Mouse (Mus musculus) limb, embryonic 12.5 days (tissue): ENCODE data around the gene Fam161a. TPM values are rescaled to one million over a fixed set of nuclear protein-coding genes. Genes with fewer than 3 reads are reported as not detected.

Experiments
- ATAC-seq: fragments of 200-750 bp; cut with Nextera tagmentation; 2 replicates; pipeline ENCODE4 v1.8.0; 2017; ENCODE audit warnings: low read depth, moderate TSS enrichment; ENCODE audit not compliant: insufficient number of reproducible peaks, insufficient read depth, low FRiP score, low TSS enrichment
- H3K27ac ChIP-seq: fragments of 300-500 bp; sonication (generic); 2 replicates; pipeline ENCODE4 v1.5.1; 2016; ENCODE audit warnings: mild to moderate bottlenecking, moderate library complexity
- H3K27me3 ChIP-seq: fragments of 300-500 bp; sonication (generic); 2 replicates; pipeline ENCODE4 v1.6.1; 2016; ENCODE audit warnings: mild to moderate bottlenecking, moderate library complexity
- H3K36me3 ChIP-seq: fragments of 300-500 bp; sonication (generic); 2 replicates; pipeline ENCODE4 v1.6.1; 2016; ENCODE audit warnings: mild to moderate bottlenecking, moderate library complexity
- H3K4me1 ChIP-seq: fragments of 300-500 bp; sonication (generic); replicated peaks from 2 replicates; pipeline ENCODE4 v1.6.1; 2016
- H3K4me2 ChIP-seq: fragments of 300-500 bp; sonication (generic); 2 replicates; pipeline ENCODE4 v1.6.1; 2016; ENCODE audit warnings: mild to moderate bottlenecking, moderate library complexity
- H3K4me3 ChIP-seq: fragments of 300-500 bp; sonication (generic); replicated peaks from 2 replicates; pipeline ENCODE4 v1.5.1; 2016; ENCODE audit warnings: mild to moderate bottlenecking
- H3K9ac ChIP-seq: fragments of 300-500 bp; sonication (generic); replicated peaks from 2 replicates; pipeline ENCODE4 v1.6.1; 2016; ENCODE audit warnings: mild to moderate bottlenecking, moderate library complexity
- H3K9me3 ChIP-seq: fragments of 300-500 bp; sonication (generic); 2 replicates; pipeline ENCODE4 v1.6.1; 2016; ENCODE audit warnings: mild to moderate bottlenecking, moderate library complexity
- WGBS: fragments of 180-500 bp; shearing (Covaris S2); methylation state at CpG from one replicate; pipeline ENCODE4 v1.1.7; 2016; 5-methylcytosine and 5-hydroxymethylcytosine counted together
- polyA plus RNA-seq: library from polyadenylated mRNA; unstranded; fragments of >200 nt; fragmentation: Nextera tagmentation; extraction: Ambion mirVana; gene quantifications from 2 replicates; pipeline ENCODE4 v1.2.1, GENCODE M21; 2016

The Fam161a gene
- polyA plus RNA-seq, 1 experiment from 2014 or later, result 2.3 TPM

GRCm38 (mm10) chr11:22978215-22978614, 29.1 kb upstream of the Fam161a start:
- Histone ChIP-seq H3K9me3 (peaks cover 9% of the 10 kb centered on the region), H3K4me1 (peaks cover 31% of the 10 kb centered on the region), H3K4me3 (no peak overlapping the region), H3K36me3 (peaks cover 39% of the 10 kb centered on the region), H3K9ac (no peak overlapping the region), H3K4me2 (no peak overlapping the region), H3K27ac (no peak overlapping the region), H3K27me3 (no peaks in the 10 kb centered on the region)
- no peak for ATAC-seq
- 90% methylated on average over 3 of the region's 3 CpGs for WGBS

- ATAC-seq, result no peak
Measured at GRCm38 (mm10) chr11:22978711-22979110, 28.6 kb upstream of the Fam161a start.

GRCm38 (mm10) chr11:22979221-22979620, 28.1 kb upstream of the Fam161a start:
- no peak for ATAC-seq
- Histone ChIP-seq H3K27me3 (no peaks in the 10 kb centered on the region), H3K4me2 (no peak overlapping the region), H3K9me3 (no peaks in the 10 kb centered on the region), H3K36me3 (peaks cover 29% of the 10 kb centered on the region), H3K4me1 (peaks cover 26% of the 10 kb centered on the region), H3K4me3 (no peak overlapping the region), H3K9ac (no peak overlapping the region), H3K27ac (no peak overlapping the region)
- WGBS, result 87% methylated on average over 1 of the region's 1 CpGs

More at GRCm38 (mm10) chr11:22978711-22979110, 28.6 kb upstream of the Fam161a start:
- Histone ChIP-seq H3K36me3 (peaks cover 34% of the 10 kb centered on the region), H3K9ac (no peak overlapping the region), H3K9me3 (peaks cover 4% of the 10 kb centered on the region), H3K27me3 (no peaks in the 10 kb centered on the region), H3K4me1 (peaks cover 31% of the 10 kb centered on the region), H3K4me2 (no peak overlapping the region), H3K4me3 (no peak overlapping the region), H3K27ac (no peak overlapping the region)
- WGBS, result 56% methylated on average over 1 of the region's 1 CpGs

- Histone ChIP-seq H3K4me2 (peak overlapping the region; percentile 74), H3K9me3 (no peaks in the 10 kb centered on the region), H3K9ac (peak overlapping the region; percentile 73), H3K4me3 (peak overlapping the region; percentile 67), H3K36me3 (peaks cover 23% of the 10 kb centered on the region), H3K27me3 (no peaks in the 10 kb centered on the region), H3K4me1 (peaks cover 14% of the 10 kb centered on the region), H3K27ac (no peak overlapping the region)
- ATAC-seq, result no peak
- WGBS, result 41% methylated on average over 4 of the region's 4 CpGs
Measured at GRCm38 (mm10) chr11:22981041-22981440, 26.3 kb upstream of the Fam161a start.

- WGBS, result 3% methylated on average over 12 of the region's 12 CpGs
- peaks cover 19% of the 10 kb centered on the region for H3K36me3 ChIP-seq
- H3K27me3 ChIP-seq, result no peaks in the 10 kb centered on the region
- peak overlapping the region; percentile 67 for H3K4me3 ChIP-seq
- H3K4me1 ChIP-seq, result peaks cover 9% of the 10 kb centered on the region
- peak overlapping the region; percentile 73 for H3K9ac ChIP-seq
- ATAC-seq, result peak; percentile 57
- H3K4me2 ChIP-seq, result peak overlapping the region; percentile 74
- no peaks in the 10 kb centered on the region for H3K9me3 ChIP-seq
- peak overlapping the region; percentile 97 for H3K27ac ChIP-seq
Measured at GRCm38 (mm10) chr11:22981543-22981950, 25.8 kb upstream of the Fam161a start.

GRCm38 (mm10) chr11:22981984-22982757, 25.2 kb upstream of the Fam161a start, which contains the start of the genes Gm28048 and Commd1:
Gm28048 (minus strand) TSS chr11:22982090.
Commd1 (minus strand) TSS chr11:22982382.
- peaks cover 9% of the 10 kb centered on the region for H3K4me1 ChIP-seq
- peak; percentile 94 for ATAC-seq
- no peaks in the 10 kb centered on the region for H3K27me3 ChIP-seq
- peak within 1 kb of the TSS; percentile 67 for H3K4me3 ChIP-seq
- peaks cover 13% of the 10 kb centered on the region for H3K36me3 ChIP-seq
- WGBS, result 3% methylated on average over 42 of the region's 42 CpGs
- H3K9me3 ChIP-seq, result no peaks in the 10 kb centered on the region
- peak within 1 kb of the TSS; percentile 73 for H3K9ac ChIP-seq
- H3K27ac ChIP-seq, result peak within 1 kb of the TSS; percentile 97
- peak within 1 kb of the TSS; percentile 74 for H3K4me2 ChIP-seq

- H3K9ac ChIP-seq, result no peak overlapping the region
- H3K27ac ChIP-seq, result no peak overlapping the region
Measured at GRCm38 (mm10) chr11:22982846-22983245, 24.5 kb upstream of the Fam161a start.

GRCm38 (mm10) chr11:22985510-22985909, 21.8 kb upstream of the Fam161a start:
- H3K27ac ChIP-seq, result no peak overlapping the region
- no peak overlapping the region for H3K9ac ChIP-seq
- H3K27me3 ChIP-seq, result no peaks in the 10 kb centered on the region
- no peak overlapping the region for H3K4me2 ChIP-seq
- 78% methylated on average over 3 of the region's 3 CpGs for WGBS
- no peaks in the 10 kb centered on the region for H3K36me3 ChIP-seq
- H3K4me3 ChIP-seq, result no peak overlapping the region
- no peaks in the 10 kb centered on the region for H3K9me3 ChIP-seq
- peaks cover 13% of the 10 kb centered on the region for H3K4me1 ChIP-seq
- ATAC-seq, result no peak

More at GRCm38 (mm10) chr11:22982846-22983245, 24.5 kb upstream of the Fam161a start:
- no peak for ATAC-seq
- no peaks in the 10 kb centered on the region for H3K9me3 ChIP-seq
- no peak overlapping the region for H3K4me3 ChIP-seq
- 77% methylated on average over 6 of the region's 6 CpGs for WGBS
- H3K27me3 ChIP-seq, result no peaks in the 10 kb centered on the region
- H3K4me2 ChIP-seq, result no peak overlapping the region
- peaks cover 9% of the 10 kb centered on the region for H3K4me1 ChIP-seq
- peaks cover 6% of the 10 kb centered on the region for H3K36me3 ChIP-seq

GRCm38 (mm10) chr11:22987357-22987756, 20.0 kb upstream of the Fam161a start:
- WGBS, result 52% methylated on average over 2 of the region's 2 CpGs
- H3K27ac ChIP-seq, result no peak overlapping the region
- no peak overlapping the region for H3K9ac ChIP-seq
- H3K4me3 ChIP-seq, result no peak overlapping the region
- ATAC-seq, result no peak
- H3K36me3 ChIP-seq, result no peaks in the 10 kb centered on the region
- H3K4me2 ChIP-seq, result no peak overlapping the region
- H3K27me3 ChIP-seq, result no peaks in the 10 kb centered on the region
- H3K4me1 ChIP-seq, result peaks cover 15% of the 10 kb centered on the region
- H3K9me3 ChIP-seq, result no peaks in the 10 kb centered on the region

- 74% methylated on average over 1 of the region's 1 CpGs for WGBS
- ATAC-seq, result 0 out of 2 replicates have a peak, but pooled peaks have one; percentile 3
- Histone ChIP-seq H3K9ac (peak overlapping the region; percentile 89), H3K4me3 (peak overlapping the region; percentile 76), H3K4me1 (peaks cover 15% of the 10 kb centered on the region), H3K4me2 (peak overlapping the region; percentile 88), H3K27ac (peak overlapping the region; percentile 96), H3K36me3 (peaks cover 13% of the 10 kb centered on the region), H3K9me3 (no peaks in the 10 kb centered on the region), H3K27me3 (no peaks in the 10 kb centered on the region)
Measured at GRCm38 (mm10) chr11:22989786-22990185, 17.5 kb upstream of the Fam161a start.

GRCm38 (mm10) chr11:22990393-22991126, 16.8 kb upstream of the Fam161a start, which contains the start of gene Cct4:
Cct4 (plus strand) TSS chr11:22990519.
- no peaks in the 10 kb centered on the region for H3K9me3 ChIP-seq
- peak within 1 kb of the TSS; percentile 88 for H3K4me2 ChIP-seq
- H3K4me3 ChIP-seq, result peak within 1 kb of the TSS; percentile 76
- H3K9ac ChIP-seq, result peak within 1 kb of the TSS; percentile 89
- under 1% methylated on average over 66 of the region's 66 CpGs for WGBS
- H3K27me3 ChIP-seq, result no peaks in the 10 kb centered on the region
- H3K4me1 ChIP-seq, result peaks cover 15% of the 10 kb centered on the region
- H3K27ac ChIP-seq, result peak within 1 kb of the TSS; percentile 96
- peaks cover 21% of the 10 kb centered on the region for H3K36me3 ChIP-seq
- ATAC-seq, result peak; percentile 98
